Mouse (Mus musculus): ENCODE measurements at regions not wholly inside any gene's neighbourhood (a gene's known extent, or its start where the extent isn't known, plus 50 kb on each side); places are given as distances from the start of the nearest gene placed in this dataset.

DNA sequence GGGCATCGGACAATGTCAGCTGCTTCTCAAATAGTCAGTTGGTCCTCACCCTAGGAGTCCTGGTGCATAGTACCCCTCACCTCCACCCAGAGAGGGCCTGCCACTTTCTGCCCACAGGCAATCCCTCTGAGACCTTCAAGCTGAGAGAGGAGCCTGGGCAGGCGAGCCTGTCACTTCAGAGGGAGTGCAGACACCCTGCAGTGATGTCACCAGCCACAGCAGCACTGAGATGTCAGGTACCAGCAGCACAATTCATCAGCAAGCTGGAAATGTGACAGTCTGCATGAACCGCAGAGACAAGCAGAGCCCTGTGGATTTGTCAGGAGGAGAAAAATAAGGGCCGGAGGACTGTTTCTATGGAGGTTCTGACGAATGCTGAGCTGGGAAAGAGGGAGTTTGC, 324.3 kb downstream of the Qk start:
- DNase-seq (ENCODE audit: low spot score), result no peak

GRCm38 (mm10) chr17:9990744-9991143, 321.2 kb upstream of the Pabpc6 start:
- DNase-seq (ENCODE audit: low spot score), result no peak

GRCm38 (mm10) chr17:9981273-9981672, 311.8 kb upstream of the Pabpc6 start:
- DNase-seq (ENCODE audit: low spot score), result no peak

GRCm38 (mm10) chr17:9976866-9977421, 307.4 kb upstream of the Pabpc6 start:
- no peak for DNase-seq (ENCODE audit: low spot score)

DNA sequence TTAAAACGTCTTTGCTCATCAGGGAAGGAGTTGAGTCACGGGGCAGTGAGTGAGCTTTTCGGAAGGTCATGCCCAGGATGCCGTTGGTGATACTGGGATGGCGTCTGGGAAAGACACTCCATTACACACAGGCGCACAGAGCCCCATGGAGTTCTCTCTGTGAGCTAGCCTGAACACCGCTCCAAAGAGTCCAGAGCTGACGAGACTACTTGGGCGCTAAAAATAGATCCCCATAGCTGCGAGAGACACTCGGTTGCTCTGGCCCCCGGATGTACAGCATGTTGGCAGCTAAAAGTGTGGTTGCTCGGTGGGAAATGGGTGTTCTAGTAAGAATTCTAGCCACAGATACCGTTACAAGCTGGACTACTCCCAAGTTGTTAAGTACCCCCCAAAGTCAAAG, 306.5 kb upstream of the Pabpc6 start:
- no peak for DNase-seq (ENCODE audit: low spot score)

- no peak for DNase-seq (ENCODE audit: low spot score)
These were observed 305.6 kb upstream of the Pabpc6 start for GRCm38 (mm10) chr17:9975153-9975552.

GRCm38 (mm10) chr17:9967988-9968387, 298.5 kb upstream of the Pabpc6 start:
- DNase-seq (ENCODE audit: low spot score), result no peak

- no peak for DNase-seq (ENCODE audit: low spot score)
These were observed 293.4 kb upstream of the Pabpc6 start for GRCm38 (mm10) chr17:9962893-9963436.

DNA sequence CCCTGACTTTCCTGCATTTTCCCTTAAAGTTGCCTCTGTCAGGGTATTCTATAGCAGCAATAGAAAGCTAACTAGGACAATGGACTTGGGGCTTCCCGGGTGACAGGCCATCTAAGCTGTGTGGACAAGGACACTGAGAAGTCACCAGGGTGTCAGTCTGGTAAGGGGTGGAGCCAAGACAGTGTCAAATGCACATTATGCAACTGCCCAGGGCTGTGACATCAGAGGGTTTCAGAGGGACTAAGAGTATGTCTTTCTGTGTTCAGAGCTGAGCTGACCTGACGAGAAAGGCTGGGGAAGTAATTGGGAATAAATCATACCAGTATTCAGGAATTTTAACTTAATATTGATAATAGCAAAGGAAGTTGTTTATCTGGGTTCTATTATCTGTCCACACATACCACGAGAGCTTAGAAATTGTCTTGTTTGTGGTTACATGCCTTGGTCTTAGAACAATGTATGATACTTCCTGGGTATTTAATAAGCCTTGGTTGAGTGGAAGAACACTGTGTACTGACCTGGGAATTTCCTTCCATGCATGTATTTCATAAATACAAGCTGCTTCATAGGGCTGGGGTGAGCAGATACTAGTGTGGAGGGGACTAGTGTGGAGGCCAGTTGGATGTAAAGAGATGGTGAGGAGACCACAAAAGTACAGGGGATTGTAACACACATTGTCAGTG, 279.6 kb upstream of the Pabpc6 start:
- DNase-seq (ENCODE audit: low spot score), result no peak

DNA sequence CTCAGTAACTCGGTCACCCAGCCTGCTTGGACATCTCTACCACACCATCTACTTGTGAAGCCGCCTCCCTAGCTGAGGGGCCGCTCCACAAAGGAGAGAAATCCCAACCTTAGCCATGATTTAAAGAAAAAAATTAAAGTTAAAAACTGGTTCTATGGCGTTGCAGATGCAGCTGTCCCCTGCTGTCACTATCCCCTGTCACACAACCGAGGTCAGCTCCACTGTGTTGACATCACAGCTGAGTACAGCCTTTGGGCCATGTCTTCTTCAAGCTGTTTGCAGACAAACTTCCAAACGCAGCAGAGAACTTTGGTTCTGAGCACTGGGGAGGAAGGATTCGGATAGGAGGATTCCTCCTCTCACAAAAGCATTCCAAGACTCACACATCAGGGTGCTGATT, 278.1 kb upstream of the Pabpc6 start:
- DNase-seq (ENCODE audit: low spot score), result no peak

GRCm38 (mm10) chr17:9944513-9944912, 275.0 kb upstream of the Pabpc6 start:
- DNase-seq (ENCODE audit: low spot score), result no peak

GRCm38 (mm10) chr17:9942171-9942570, 272.7 kb upstream of the Pabpc6 start:
- DNase-seq (ENCODE audit: low spot score), result no peak

- DNase-seq (ENCODE audit: low spot score), result no peak
These were observed 270.1 kb upstream of the Pabpc6 start for GRCm38 (mm10) chr17:9939576-9939975.

GRCm38 (mm10) chr17:9938426-9938825, 268.9 kb upstream of the Pabpc6 start:
- no peak for DNase-seq (ENCODE audit: low spot score)

GRCm38 (mm10) chr17:9937211-9937610, 267.7 kb upstream of the Pabpc6 start:
- DNase-seq (ENCODE audit: low spot score), result no peak

- DNase-seq (ENCODE audit: low spot score), result no peak
These were observed 262.7 kb upstream of the Pabpc6 start for GRCm38 (mm10) chr17:9932186-9932585.

DNA sequence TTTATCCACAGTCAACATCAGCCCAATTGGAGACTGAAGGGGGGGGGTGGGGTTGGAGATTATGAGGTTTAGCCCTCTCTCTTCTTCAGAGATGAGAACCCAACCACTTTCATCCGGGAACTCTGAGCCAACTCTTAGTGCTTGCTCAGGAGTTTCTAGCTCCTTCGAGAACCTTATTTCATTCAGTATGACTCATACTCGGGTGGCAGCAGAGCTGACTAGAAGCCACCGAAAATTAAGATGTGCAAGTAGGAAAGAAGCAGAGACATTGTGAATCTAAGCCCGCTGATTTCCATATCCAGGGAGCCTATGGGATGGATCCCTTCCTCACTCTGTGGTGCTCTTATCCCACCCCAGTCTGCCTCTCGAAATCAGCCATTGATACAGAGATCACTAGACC, 262.0 kb upstream of the Pabpc6 start:
- no peak for DNase-seq (ENCODE audit: low spot score)

GRCm38 (mm10) chr17:9929448-9930088, 260.1 kb upstream of the Pabpc6 start:
- no peak for DNase-seq (ENCODE audit: low spot score)

DNA sequence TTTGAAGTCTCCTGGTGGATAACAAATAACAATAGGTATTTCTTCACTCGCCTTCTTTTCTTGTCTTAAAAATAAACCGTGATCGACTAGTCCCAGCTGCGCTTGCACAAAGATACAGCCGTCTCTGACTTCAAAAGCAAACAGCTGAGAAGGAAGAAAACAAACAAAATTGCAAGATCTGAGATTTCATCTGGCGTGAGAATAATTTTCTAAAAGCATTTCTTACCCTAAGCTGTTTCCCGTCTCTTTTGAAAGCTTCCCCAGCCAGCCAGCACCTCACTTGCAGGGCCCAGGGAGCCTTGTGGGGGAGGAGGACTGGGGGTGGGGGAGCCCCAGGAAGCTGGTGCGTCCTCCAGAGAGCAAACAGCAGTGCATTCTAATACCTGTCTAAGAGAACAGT, 258.2 kb upstream of the Pabpc6 start:
- no peak for DNase-seq (ENCODE audit: low spot score)

GRCm38 (mm10) chr17:9926308-9926707, 256.8 kb upstream of the Pabpc6 start:
- DNase-seq (ENCODE audit: low spot score), result no peak

GRCm38 (mm10) chr17:9921326-9921725, 251.8 kb upstream of the Pabpc6 start:
- DNase-seq (ENCODE audit: low spot score), result no peak

GRCm38 (mm10) chr17:9917031-9917430, 247.5 kb upstream of the Pabpc6 start:
- no peak for DNase-seq (ENCODE audit: low spot score)

GRCm38 (mm10) chr17:9910856-9911255, 241.3 kb upstream of the Pabpc6 start:
- DNase-seq (ENCODE audit: low spot score), result no peak

All from layer of hippocampus, adult 11-12 months (tissue).